Mouse (Mus musculus) B cell, adult 2 months (primary cell): ENCODE results near the gene Lrig1.

Experiments
- DNase-seq, 2 experiments: peaks; one replicate each; pipeline ENCODE4 v3.0.0; 2022

The Lrig1 gene

GRCm38 (mm10) chr6:94645723-94646122 lies 54.2 kb downstream of the Lrig1 start:
- DNase-seq, result no peak

- DNase-seq, result no peak
Measured at GRCm38 (mm10) chr6:94644641-94645040, 55.3 kb downstream of the Lrig1 start.

- DNase-seq, result no peak
Measured at GRCm38 (mm10) chr6:94643989-94644388, 56.0 kb downstream of the Lrig1 start.

GRCm38 (mm10) chr6:94642048-94642447 lies 57.9 kb downstream of the Lrig1 start:
- no peak for DNase-seq

GRCm38 (mm10) chr6:94640297-94640696 lies 59.7 kb downstream of the Lrig1 start:
- peak; percentile 31 to 49 for DNase-seq

GRCm38 (mm10) chr6:94637024-94637434 lies 62.9 kb downstream of the Lrig1 start:
- no peak for DNase-seq

- DNase-seq, result no peak
Measured at GRCm38 (mm10) chr6:94635343-94635742, 64.6 kb downstream of the Lrig1 start.

GRCm38 (mm10) chr6:94634710-94635109 lies 65.2 kb downstream of the Lrig1 start:
- no peak for DNase-seq

GRCm38 (mm10) chr6:94634274-94634673 lies 65.7 kb downstream of the Lrig1 start:
- no peak for DNase-seq

- DNase-seq, result no peak
Measured at GRCm38 (mm10) chr6:94631779-94632082, 68.2 kb downstream of the Lrig1 start.

- DNase-seq, result no peak
Measured at GRCm38 (mm10) chr6:94631051-94631778, 68.7 kb downstream of the Lrig1 start.

GRCm38 (mm10) chr6:94628787-94629186 lies 71.2 kb downstream of the Lrig1 start:
- no peak for DNase-seq

GRCm38 (mm10) chr6:94627714-94628595 lies 72.0 kb downstream of the Lrig1 start:
- DNase-seq, result no peak

GRCm38 (mm10) chr6:94626807-94627206 lies 73.2 kb downstream of the Lrig1 start:
- no peak for DNase-seq

- no peak for DNase-seq
Measured at GRCm38 (mm10) chr6:94625896-94626295, 74.1 kb downstream of the Lrig1 start.

- no peak for DNase-seq
Measured at GRCm38 (mm10) chr6:94624543-94624942, 75.4 kb downstream of the Lrig1 start.

GRCm38 (mm10) chr6:94622983-94623382 lies 77.0 kb downstream of the Lrig1 start:
- DNase-seq, result peak; percentile 64 to 65

- no peak for DNase-seq
Measured at GRCm38 (mm10) chr6:94620801-94621301, 79.1 kb downstream of the Lrig1 start.

GRCm38 (mm10) chr6:94620287-94620686 lies 79.7 kb downstream of the Lrig1 start:
- no peak for DNase-seq

- no peak for DNase-seq
Measured at GRCm38 (mm10) chr6:94618671-94619070, 81.3 kb downstream of the Lrig1 start.

- no peak for DNase-seq
Measured at GRCm38 (mm10) chr6:94615936-94616335, 84.0 kb downstream of the Lrig1 start.

GRCm38 (mm10) chr6:94614346-94614745 lies 85.6 kb downstream of the Lrig1 start:
- DNase-seq, result no peak

- DNase-seq, result no peak
Measured at GRCm38 (mm10) chr6:94613235-94613895, 86.6 kb downstream of the Lrig1 start.
